Mouse (Mus musculus) liver, embryonic 16.5 days (tissue): ENCODE data around the gene Map1b. TPM values are rescaled to one million over a fixed set of nuclear protein-coding genes. Genes with fewer than 3 reads are reported as not detected.

ENCODE experiments used
- ATAC-seq: fragments of 200-750 bp; cut with Nextera tagmentation; 2 replicates; pipeline ENCODE4 v1.8.0; 2017; ENCODE audit warnings: low read depth, mild to moderate bottlenecking, moderate number of reproducible peaks, moderate library complexity
- H3K27ac ChIP-seq: fragments of 300-500 bp; sonication (generic); 2 replicates; pipeline ENCODE4 v1.5.1; 2014; ENCODE audit warnings: mild to moderate bottlenecking, low read length
- H3K27me3 ChIP-seq: fragments of 300-500 bp; sonication (generic); 2 replicates; pipeline ENCODE4 v1.6.1; 2014; ENCODE audit warnings: low read depth, low read length, mixed read lengths; ENCODE audit not compliant: control insufficient read depth, insufficient read depth
- H3K36me3 ChIP-seq: fragments of 300-500 bp; sonication (generic); 2 replicates; pipeline ENCODE4 v1.6.1; 2014; ENCODE audit warnings: mild to moderate bottlenecking; ENCODE audit not compliant: control insufficient read depth, insufficient read depth
- H3K4me1 ChIP-seq: fragments of 300-500 bp; sonication (generic); 2 replicates; pipeline ENCODE4 v1.6.1; 2014; ENCODE audit warnings: low read depth, low read length, mixed read lengths; ENCODE audit not compliant: control insufficient read depth
- H3K4me2 ChIP-seq: fragments of 300-500 bp; sonication (generic); 2 replicates; pipeline ENCODE4 v1.6.1; 2014; ENCODE audit warnings: low read depth, low read length, mixed read lengths
- H3K4me3 ChIP-seq: fragments of 300-500 bp; sonication (generic); 2 replicates; pipeline ENCODE4 v1.5.1; 2014; ENCODE audit warnings: low read depth, mild to moderate bottlenecking, low read length
- H3K9ac ChIP-seq: fragments of 300-500 bp; sonication (generic); 2 replicates; pipeline ENCODE4 v1.6.1; 2014; ENCODE audit warnings: low read depth, low read length
- H3K9me3 ChIP-seq: fragments of 300-500 bp; sonication (generic); replicated peaks from 2 replicates; pipeline ENCODE4 v1.6.1; 2016; ENCODE audit warnings: low read length; ENCODE audit not compliant: control insufficient read depth
- WGBS: fragments of 180-500 bp; shearing (Covaris S2); extraction: QIAGEN DNeasy Blood & Tissue Kit; methylation state at CpG from one replicate; pipeline ENCODE4 v1.1.7; 2014; ENCODE audit not compliant: insufficient replicate concordance; 5-methylcytosine and 5-hydroxymethylcytosine counted together
- polyA plus RNA-seq: library from polyadenylated mRNA; unstranded; fragments of >200 nt; fragmentation: Nextera tagmentation; extraction: Ambion mirVana; gene quantifications from 2 replicates; pipeline ENCODE4 v1.2.1, GENCODE M21; 2015

Map1b gene
- polyA plus RNA-seq, 1 experiment from 2014 or later: 2.9 TPM

- 71% methylated on average over 9 of the region's 9 CpGs for WGBS
- no peak overlapping the region for H3K9ac ChIP-seq
- H3K27me3 ChIP-seq: no peaks in the 10 kb centered on the region
Measured at GRCm38 (mm10) chr13:99416601-99417000, 99.7 kb downstream of the Map1b start.

GRCm38 (mm10) chr13:99414352-99414742 lies 102.0 kb downstream of the Map1b start:
- no peaks in the 10 kb centered on the region for H3K9me3 ChIP-seq

More at GRCm38 (mm10) chr13:99416601-99417000, 99.7 kb downstream of the Map1b start:
- no peak for ATAC-seq
- H3K4me2 ChIP-seq: no peak overlapping the region
- H3K9me3 ChIP-seq: no peaks in the 10 kb centered on the region
- H3K27ac ChIP-seq: no peak overlapping the region
- H3K4me1 ChIP-seq: no peaks in the 10 kb centered on the region
- peaks cover 4% of the 10 kb centered on the region; the same call in 1 of the 2 replicates for H3K36me3 ChIP-seq
- H3K4me3 ChIP-seq: no peak overlapping the region

GRCm38 (mm10) chr13:99413481-99414351 lies 102.6 kb downstream of the Map1b start:
- no peak for ATAC-seq
- Histone ChIP-seq H3K4me1 (no peaks in the 10 kb centered on the region), H3K4me3 (no peak overlapping the region), H3K27me3 (no peaks in the 10 kb centered on the region), H3K9me3 (no peaks in the 10 kb centered on the region), H3K9ac (no peak overlapping the region), H3K36me3 (peaks cover 4% of the 10 kb centered on the region; the same call in 1 of the 2 replicates), H3K4me2 (no peak overlapping the region), H3K27ac (no peak overlapping the region)
- 79% methylated on average over 13 of the region's 13 CpGs for WGBS

More at GRCm38 (mm10) chr13:99414352-99414742, 102.0 kb downstream of the Map1b start:
- no peaks in the 10 kb centered on the region for H3K4me1 ChIP-seq
- H3K4me3 ChIP-seq: no peak overlapping the region
- peaks cover 4% of the 10 kb centered on the region; the same call in 1 of the 2 replicates for H3K36me3 ChIP-seq
- no peak overlapping the region for H3K9ac ChIP-seq
- WGBS: 77% methylated on average over 10 of the region's 10 CpGs
- H3K27ac ChIP-seq: no peak overlapping the region
- H3K27me3 ChIP-seq: no peaks in the 10 kb centered on the region
- H3K4me2 ChIP-seq: no peak overlapping the region
- ATAC-seq: no peak

GRCm38 (mm10) chr13:99412477-99413080 lies 103.8 kb downstream of the Map1b start:
- H3K4me2 ChIP-seq: no peak overlapping the region

GRCm38 (mm10) chr13:99411761-99412160 lies 104.6 kb downstream of the Map1b start:
- no peaks in the 10 kb centered on the region for H3K9me3 ChIP-seq
- no peak overlapping the region for H3K27ac ChIP-seq
- H3K4me3 ChIP-seq: no peak overlapping the region
- no peaks in the 10 kb centered on the region for H3K4me1 ChIP-seq
- no peak overlapping the region for H3K4me2 ChIP-seq
- no peaks in the 10 kb centered on the region for H3K27me3 ChIP-seq
- H3K9ac ChIP-seq: no peak overlapping the region
- WGBS: 90% methylated on average over 3 of the region's 3 CpGs
- no peak for ATAC-seq
- peaks cover 4% of the 10 kb centered on the region; the same call in 1 of the 2 replicates for H3K36me3 ChIP-seq

More at GRCm38 (mm10) chr13:99412477-99413080, 103.8 kb downstream of the Map1b start:
- Histone ChIP-seq H3K36me3 (peaks cover 4% of the 10 kb centered on the region; the same call in 1 of the 2 replicates), H3K27ac (no peak overlapping the region), H3K9me3 (no peaks in the 10 kb centered on the region), H3K4me3 (no peak overlapping the region), H3K4me1 (no peaks in the 10 kb centered on the region), H3K27me3 (no peaks in the 10 kb centered on the region), H3K9ac (no peak overlapping the region)
- 0 out of 2 replicates have a peak, but pooled peaks have one; percentile 41 for ATAC-seq
- 58% methylated on average over 11 of the region's 11 CpGs for WGBS

GRCm38 (mm10) chr13:99410611-99411515 lies 105.5 kb downstream of the Map1b start:
- H3K27ac ChIP-seq: no peak overlapping the region
- no peak overlapping the region for H3K9ac ChIP-seq
- no peak for ATAC-seq
- H3K4me3 ChIP-seq: no peak overlapping the region
- WGBS: 68% methylated on average over 14 of the region's 14 CpGs
- H3K36me3 ChIP-seq: peaks cover 4% of the 10 kb centered on the region; the same call in 1 of the 2 replicates
- no peak overlapping the region for H3K4me2 ChIP-seq
- no peaks in the 10 kb centered on the region for H3K9me3 ChIP-seq
- H3K27me3 ChIP-seq: no peaks in the 10 kb centered on the region
- no peaks in the 10 kb centered on the region for H3K4me1 ChIP-seq

GRCm38 (mm10) chr13:99409216-99409615 lies 107.1 kb downstream of the Map1b start:
- Histone ChIP-seq H3K4me3 (no peak overlapping the region), H3K4me1 (no peaks in the 10 kb centered on the region), H3K9ac (no peak overlapping the region), H3K4me2 (no peak overlapping the region), H3K27me3 (no peaks in the 10 kb centered on the region), H3K27ac (no peak overlapping the region), H3K36me3 (peaks cover 4% of the 10 kb centered on the region; the same call in 1 of the 2 replicates), H3K9me3 (no peaks in the 10 kb centered on the region)
- WGBS: 77% methylated on average over 2 of the region's 2 CpGs
- no peak for ATAC-seq

- no peaks in the 10 kb centered on the region for H3K4me1 ChIP-seq
- 66% methylated on average over 4 of the region's 4 CpGs for WGBS
- no peaks in the 10 kb centered on the region for H3K27me3 ChIP-seq
- H3K27ac ChIP-seq: no peak overlapping the region
- H3K9ac ChIP-seq: no peak overlapping the region
- no peaks in the 10 kb centered on the region for H3K9me3 ChIP-seq
- H3K4me2 ChIP-seq: no peak overlapping the region
- no peaks in the 10 kb centered on the region for H3K36me3 ChIP-seq
- no peak overlapping the region for H3K4me3 ChIP-seq
- no peak for ATAC-seq
Measured at GRCm38 (mm10) chr13:99399373-99399772, 117.0 kb downstream of the Map1b start.
